Mouse (Mus musculus): ENCODE data around the gene Syt1. TPM values are rescaled to one million over a fixed set of nuclear protein-coding genes. Genes with fewer than 3 reads are reported as not detected.
A peak's percentile ranks its signal among the peaks of the same experiment; 100 is the strongest.

Syt1 gene
- polyA plus RNA-seq, 1 experiment from 2014 or later, result 53.4 TPM

DNA sequence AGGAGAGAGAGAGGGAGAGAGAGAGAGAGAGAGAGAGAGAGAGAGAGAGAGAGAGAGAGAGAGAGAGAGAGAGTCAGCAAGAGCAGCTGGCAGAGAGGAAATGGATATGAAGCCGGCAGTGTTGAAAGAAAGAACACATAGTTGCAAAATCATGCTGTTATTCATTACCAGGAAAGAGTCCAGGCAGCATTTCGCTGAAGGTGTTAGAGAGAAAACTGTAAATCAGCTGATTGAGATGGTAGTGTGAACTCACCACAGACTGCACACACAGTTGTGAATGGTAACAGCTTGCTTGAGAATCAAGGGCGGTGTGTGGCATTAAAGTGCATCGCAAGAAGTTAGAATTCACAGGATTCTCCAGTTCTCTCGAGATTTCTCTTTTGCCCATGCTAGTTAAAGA lies 300.3 kb downstream of the Syt1 start:
- DNase-seq (ENCODE audit: low spot score) (peak; percentile 74), ATAC-seq (peak; percentile 78)
- Histone ChIP-seq H3K36me3 (ENCODE audit: control insufficient read depth, insufficient read depth, low read length) (no peaks in the 10 kb centered on the region), H3K9me3 (replicated peaks; ENCODE audit: control insufficient read depth, low read length) (no peaks in the 10 kb centered on the region), H3K4me1 (ENCODE audit: control insufficient read depth, insufficient read depth, low read length) (no peaks in the 10 kb centered on the region), H3K27ac (ENCODE audit: low read depth, low read length) (no peak overlapping the region), H3K9ac (ENCODE audit: low read length) (no peak overlapping the region), H3K4me3 (ENCODE audit: low read depth, low read length) (no peak overlapping the region), H3K27me3 (replicated peaks; ENCODE audit: control insufficient read depth, insufficient read depth, low read length) (no peaks in the 10 kb centered on the region), H3K4me2 (ENCODE audit: low read length) (no peak overlapping the region)
- 70% methylated on average over 5 of the region's 5 CpGs for WGBS

DNA sequence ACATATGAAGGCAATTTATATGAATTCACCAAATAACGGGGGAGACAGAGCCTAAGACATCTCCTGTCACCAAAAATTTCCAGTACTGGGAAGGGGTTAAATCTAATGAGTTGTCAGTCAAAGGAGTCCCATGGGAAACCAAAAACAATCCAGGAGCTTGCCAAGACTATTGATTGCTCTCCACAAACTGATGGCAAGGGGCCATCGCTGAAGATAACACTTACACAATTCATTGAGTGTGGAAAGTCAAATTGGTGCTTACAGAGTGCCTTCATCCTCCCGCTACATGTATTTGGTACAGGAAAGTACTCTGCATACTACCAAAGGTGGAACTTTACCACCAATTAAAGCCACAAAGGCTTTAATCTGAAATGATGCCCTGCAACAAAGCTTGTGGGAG lies 305.1 kb downstream of the Syt1 start:
- H3K4me3 ChIP-seq (ENCODE audit: low read depth, low read length), result no peak overlapping the region
- no peaks in the 10 kb centered on the region for H3K9me3 ChIP-seq (replicated peaks; ENCODE audit: control insufficient read depth, low read length)
- no peak overlapping the region for H3K4me2 ChIP-seq (ENCODE audit: low read length)
- H3K36me3 ChIP-seq (ENCODE audit: control insufficient read depth, insufficient read depth, low read length), result no peaks in the 10 kb centered on the region
- DNase-seq (ENCODE audit: low spot score) (no peak), ATAC-seq (no peak)
- H3K27me3 ChIP-seq (replicated peaks; ENCODE audit: control insufficient read depth, insufficient read depth, low read length), result no peaks in the 10 kb centered on the region
- WGBS, result 84% methylated on average over 3 of the region's 3 CpGs
- peaks cover 10% of the 10 kb centered on the region; the same call in 1 of the 2 replicates for H3K4me1 ChIP-seq (ENCODE audit: control insufficient read depth, insufficient read depth, low read length)
- H3K27ac ChIP-seq (ENCODE audit: low read depth, low read length), result no peak overlapping the region
- H3K9ac ChIP-seq (ENCODE audit: low read length), result no peak overlapping the region

DNA sequence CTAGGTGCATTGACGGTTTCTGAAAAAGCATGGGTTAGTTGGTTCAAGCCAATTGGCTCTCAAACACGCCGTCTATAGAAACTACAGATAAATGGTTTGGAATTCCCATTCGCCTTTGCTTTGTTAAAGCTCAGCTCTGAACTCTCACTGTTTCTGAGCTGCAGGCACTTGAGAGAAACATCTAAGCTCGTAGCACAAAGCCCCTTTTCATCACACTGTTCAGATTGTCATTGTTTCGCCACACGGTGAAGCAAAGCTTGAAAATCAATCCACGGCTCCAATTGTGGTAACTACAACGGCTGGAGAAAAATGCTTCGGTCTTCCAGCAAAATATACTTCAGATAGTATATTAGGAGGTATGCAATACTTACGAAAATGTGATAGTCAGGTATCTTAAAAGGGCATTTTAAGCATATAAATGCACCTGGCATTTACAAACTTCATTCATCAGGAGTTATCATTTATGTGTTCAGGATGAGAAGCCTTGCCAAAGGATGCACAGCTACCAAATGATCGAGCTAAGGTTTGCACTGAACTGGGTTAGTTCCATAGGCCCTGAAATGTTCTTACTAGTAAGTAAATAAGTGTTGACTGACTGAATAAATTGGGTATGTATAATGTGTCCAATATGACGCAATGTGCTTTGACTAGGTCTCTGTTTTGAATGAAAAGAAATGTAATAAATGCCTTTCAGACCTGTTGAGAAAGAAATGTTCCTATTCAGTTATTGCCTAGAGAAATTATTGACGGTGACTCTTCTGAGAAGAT lies 309.2 kb downstream of the Syt1 start:
- WGBS, result 7% methylated on average over 14 of the region's 14 CpGs
- peak overlapping the region; percentile 21 for H3K4me2 ChIP-seq (ENCODE audit: low read length)
- DNase-seq (ENCODE audit: low spot score) (peak; percentile 89), ATAC-seq (peak; percentile 88)
- H3K27ac ChIP-seq (ENCODE audit: low read depth, low read length), result peak overlapping the region; percentile 58; the same call in 1 of the 2 replicates
- peak overlapping the region; percentile 21; the same call in 1 of the 2 replicates for H3K9ac ChIP-seq (ENCODE audit: low read length)
- no peaks in the 10 kb centered on the region for H3K27me3 ChIP-seq (replicated peaks; ENCODE audit: control insufficient read depth, insufficient read depth, low read length)
- H3K4me1 ChIP-seq (ENCODE audit: control insufficient read depth, insufficient read depth, low read length), result peaks cover 10% of the 10 kb centered on the region; the same call in 1 of the 2 replicates
- no peaks in the 10 kb centered on the region for H3K36me3 ChIP-seq (ENCODE audit: control insufficient read depth, insufficient read depth, low read length)
- no peaks in the 10 kb centered on the region for H3K9me3 ChIP-seq (replicated peaks; ENCODE audit: control insufficient read depth, low read length)
- H3K4me3 ChIP-seq (ENCODE audit: low read depth, low read length), result no peak overlapping the region

DNA sequence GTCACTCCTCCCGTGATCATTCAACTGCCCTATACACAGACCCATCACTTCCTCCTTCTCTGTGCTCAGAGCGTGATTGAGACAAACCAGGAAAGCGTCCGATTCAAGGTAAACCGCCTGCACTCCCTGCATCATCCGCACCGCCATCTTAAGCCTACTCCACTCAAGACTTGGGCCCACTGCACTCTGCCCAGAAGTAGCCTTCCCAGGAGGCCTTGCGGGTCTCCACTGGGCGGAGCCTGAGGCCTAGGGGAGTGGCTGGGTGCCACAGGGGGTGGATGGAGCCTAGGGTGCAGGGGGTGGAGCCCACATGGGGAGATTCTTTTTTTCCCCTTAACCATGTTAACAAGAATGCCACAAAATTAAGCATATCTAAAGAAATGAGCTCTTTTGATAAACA lies 310.8 kb downstream of the Syt1 start, which contains the start of gene Gm5136:
Gene Gm5136 (minus strand): TSS at position 215 of the 400 bp plus-strand sequence.
- H3K4me3 ChIP-seq (ENCODE audit: low read depth, low read length), result no peak within 1 kb of the TSS
- DNase-seq (ENCODE audit: low spot score), result no peak
- no peaks in the 10 kb centered on the region for H3K27me3 ChIP-seq (replicated peaks; ENCODE audit: control insufficient read depth, insufficient read depth, low read length)
- H3K27ac ChIP-seq (ENCODE audit: low read depth, low read length), result peak within 1 kb of the TSS; percentile 58; the same call in 1 of the 2 replicates
- 97% methylated on average over 9 of the region's 9 CpGs for WGBS
- no peak within 1 kb of the TSS for H3K9ac ChIP-seq (ENCODE audit: low read length)
- H3K36me3 ChIP-seq (ENCODE audit: control insufficient read depth, insufficient read depth, low read length), result no peaks in the 10 kb centered on the region
- no peak within 1 kb of the TSS for H3K4me2 ChIP-seq (ENCODE audit: low read length)
- H3K4me1 ChIP-seq (ENCODE audit: control insufficient read depth, insufficient read depth, low read length), result peaks cover 10% of the 10 kb centered on the region; the same call in 1 of the 2 replicates
- ATAC-seq, result no peak
- H3K9me3 ChIP-seq (replicated peaks; ENCODE audit: control insufficient read depth, low read length), result no peaks in the 10 kb centered on the region

DNA sequence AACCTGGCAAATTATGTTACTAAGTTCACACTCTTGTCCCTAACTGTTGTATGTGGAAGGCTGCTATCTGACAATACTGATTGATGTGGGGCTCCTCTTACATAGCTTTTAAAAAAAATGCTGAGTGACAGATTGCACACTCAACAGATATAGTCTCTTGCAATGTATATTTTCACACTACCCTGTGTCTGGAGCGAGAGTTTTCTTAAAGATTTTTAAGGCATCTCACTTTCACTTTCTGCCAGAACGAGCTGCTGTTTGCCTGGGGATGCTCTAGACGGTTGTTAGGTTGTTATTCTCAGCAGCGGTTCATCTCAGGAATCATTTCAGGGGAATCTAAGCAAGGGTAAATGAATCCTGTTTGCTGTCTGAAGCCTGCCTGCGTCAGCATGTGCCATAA lies 313.7 kb downstream of the Syt1 start:
- H3K27me3 ChIP-seq (replicated peaks; ENCODE audit: control insufficient read depth, insufficient read depth, low read length), result no peaks in the 10 kb centered on the region
- DNase-seq (ENCODE audit: low spot score) (no peak), ATAC-seq (no peak)
- H3K4me1 ChIP-seq (ENCODE audit: control insufficient read depth, insufficient read depth, low read length), result peaks cover 8% of the 10 kb centered on the region; the same call in 1 of the 2 replicates
- no peak overlapping the region for H3K4me2 ChIP-seq (ENCODE audit: low read length)
- H3K9ac ChIP-seq (ENCODE audit: low read length), result no peak overlapping the region
- no peaks in the 10 kb centered on the region for H3K9me3 ChIP-seq (replicated peaks; ENCODE audit: control insufficient read depth, low read length)
- WGBS, result 62% methylated on average over 5 of the region's 5 CpGs
- no peaks in the 10 kb centered on the region for H3K36me3 ChIP-seq (ENCODE audit: control insufficient read depth, insufficient read depth, low read length)
- no peak overlapping the region for H3K27ac ChIP-seq (ENCODE audit: low read depth, low read length)
- no peak overlapping the region for H3K4me3 ChIP-seq (ENCODE audit: low read depth, low read length)

DNA sequence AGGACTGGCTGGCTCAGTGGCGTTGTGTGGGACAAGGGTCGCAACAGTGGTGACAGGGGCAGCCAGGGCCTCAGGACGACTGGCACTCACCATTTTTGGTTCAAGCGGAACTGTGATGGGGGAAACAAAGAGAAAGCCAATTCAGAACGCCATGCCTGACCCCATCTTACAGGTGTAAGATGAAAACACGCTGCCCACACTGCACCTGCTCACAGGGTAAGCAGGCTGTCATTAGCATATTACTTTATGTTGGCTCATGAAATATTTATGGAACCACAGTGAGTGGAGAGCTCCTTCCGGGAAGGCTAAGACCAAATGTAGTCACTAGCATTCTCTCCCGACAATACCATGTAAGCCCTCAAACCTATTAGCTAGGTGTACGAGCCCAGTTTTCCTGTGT lies 319.8 kb downstream of the Syt1 start:
- Histone ChIP-seq H3K9ac (ENCODE audit: low read length) (no peak overlapping the region), H3K27ac (ENCODE audit: low read depth, low read length) (no peak overlapping the region), H3K4me1 (ENCODE audit: control insufficient read depth, insufficient read depth, low read length) (no peaks in the 10 kb centered on the region), H3K4me2 (ENCODE audit: low read length) (no peak overlapping the region), H3K27me3 (replicated peaks; ENCODE audit: control insufficient read depth, insufficient read depth, low read length) (no peaks in the 10 kb centered on the region), H3K9me3 (replicated peaks; ENCODE audit: control insufficient read depth, low read length) (no peaks in the 10 kb centered on the region), H3K4me3 (ENCODE audit: low read depth, low read length) (no peak overlapping the region), H3K36me3 (ENCODE audit: control insufficient read depth, insufficient read depth, low read length) (no peaks in the 10 kb centered on the region)
- no peak for DNase-seq (ENCODE audit: low spot score)
- peak; percentile 57; the same call in 1 of the 2 replicates for ATAC-seq
- 67% methylated on average over 9 of the region's 9 CpGs for WGBS

DNA sequence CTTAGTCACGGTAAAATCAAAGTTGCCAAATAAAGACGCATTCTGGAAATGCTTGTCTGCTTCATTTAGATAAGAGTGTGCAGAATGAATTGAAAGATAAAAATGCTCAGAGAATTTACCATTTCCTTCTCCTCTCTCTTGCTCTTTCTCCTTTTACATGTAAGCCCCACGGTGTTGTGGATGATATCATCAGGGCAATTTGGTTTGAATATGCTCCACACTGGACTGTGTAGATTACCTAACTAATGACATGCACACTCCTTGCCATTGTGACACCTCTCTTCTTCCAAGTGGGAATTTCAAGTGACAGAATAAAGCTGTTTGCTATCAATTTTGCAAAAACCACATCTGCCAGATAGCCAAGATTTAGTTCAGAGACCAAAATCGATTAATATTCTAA lies 324.1 kb downstream of the Syt1 start:
- Histone ChIP-seq H3K27me3 (replicated peaks; ENCODE audit: control insufficient read depth, insufficient read depth, low read length) (no peaks in the 10 kb centered on the region), H3K4me1 (ENCODE audit: control insufficient read depth, insufficient read depth, low read length) (no peaks in the 10 kb centered on the region), H3K4me3 (ENCODE audit: low read depth, low read length) (no peak overlapping the region), H3K9ac (ENCODE audit: low read length) (no peak overlapping the region), H3K36me3 (ENCODE audit: control insufficient read depth, insufficient read depth, low read length) (no peaks in the 10 kb centered on the region), H3K27ac (ENCODE audit: low read depth, low read length) (no peak overlapping the region), H3K4me2 (ENCODE audit: low read length) (no peak overlapping the region), H3K9me3 (replicated peaks; ENCODE audit: control insufficient read depth, low read length) (no peaks in the 10 kb centered on the region)
- no peak for ATAC-seq
- no peak for DNase-seq (ENCODE audit: low spot score)
- 89% methylated on average over 4 of the region's 4 CpGs for WGBS

DNA sequence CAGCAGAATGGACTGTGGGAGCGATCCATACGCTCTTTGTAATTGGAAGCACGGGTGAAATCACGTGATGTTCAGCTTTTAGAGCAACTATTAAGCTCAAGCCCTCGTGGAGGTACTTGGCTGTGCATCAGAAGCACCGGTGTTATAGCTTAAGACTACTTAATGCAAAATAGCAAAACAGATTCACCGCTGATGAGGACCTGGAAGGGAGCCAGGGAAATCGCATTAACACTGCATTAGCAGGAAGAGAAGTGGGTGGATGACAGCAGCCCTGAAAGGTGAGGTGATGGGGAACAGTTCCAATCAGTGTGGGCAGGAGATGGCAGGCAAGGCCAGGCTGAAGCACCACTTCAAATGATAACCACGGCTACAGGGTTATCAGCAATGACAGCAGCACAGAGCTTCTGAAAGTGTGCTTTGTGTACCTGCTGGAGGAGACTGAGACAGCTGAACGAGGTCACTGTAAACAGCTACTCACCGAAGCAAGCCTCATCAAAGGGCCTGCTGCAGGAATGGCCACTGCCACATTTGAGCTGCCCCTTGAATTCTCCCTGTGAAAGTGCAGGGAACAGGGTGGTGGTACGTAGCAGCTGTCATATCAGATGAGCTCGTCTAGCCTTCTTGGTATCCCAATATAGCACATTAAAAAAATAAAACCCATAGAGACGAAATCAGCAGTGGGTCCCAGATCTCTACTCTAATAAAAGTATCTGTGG lies 330.9 kb downstream of the Syt1 start:
- peak; percentile 78 for DNase-seq (ENCODE audit: low spot score)
- no peaks in the 10 kb centered on the region for H3K27me3 ChIP-seq (replicated peaks; ENCODE audit: control insufficient read depth, insufficient read depth, low read length)
- no peak overlapping the region for H3K9ac ChIP-seq (ENCODE audit: low read length)
- peaks cover 13% of the 10 kb centered on the region; the same call in 1 of the 2 replicates for H3K4me1 ChIP-seq (ENCODE audit: control insufficient read depth, insufficient read depth, low read length)
- WGBS, result 41% methylated on average over 14 of the region's 14 CpGs
- H3K4me3 ChIP-seq (ENCODE audit: low read depth, low read length), result no peak overlapping the region
- no peak overlapping the region for H3K4me2 ChIP-seq (ENCODE audit: low read length)
- no peaks in the 10 kb centered on the region for H3K36me3 ChIP-seq (ENCODE audit: control insufficient read depth, insufficient read depth, low read length)
- H3K9me3 ChIP-seq (replicated peaks; ENCODE audit: control insufficient read depth, low read length), result no peaks in the 10 kb centered on the region
- H3K27ac ChIP-seq (ENCODE audit: low read depth, low read length), result peak overlapping the region; percentile 49; the same call in 1 of the 2 replicates
- peak; percentile 63 for ATAC-seq

DNA sequence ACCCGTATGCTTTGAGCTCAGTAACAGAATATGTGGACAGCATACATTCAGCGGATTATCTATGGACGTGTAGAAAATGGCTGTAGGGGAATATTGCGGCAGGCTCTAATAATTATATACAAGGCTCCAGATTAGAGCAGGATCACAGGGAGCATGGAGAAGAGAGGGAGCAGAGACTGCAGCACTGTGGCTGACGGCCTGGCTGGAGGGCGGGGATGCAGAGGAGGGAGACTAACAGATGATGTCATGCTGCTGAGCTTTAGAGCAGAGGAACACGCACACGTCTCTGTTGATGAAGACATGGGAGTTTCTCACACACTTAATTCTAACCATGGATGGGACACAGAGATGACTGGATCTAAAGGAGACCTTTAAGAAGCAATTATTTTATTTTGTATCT lies 333.7 kb downstream of the Syt1 start:
- Histone ChIP-seq H3K4me2 (ENCODE audit: low read length) (no peak overlapping the region), H3K4me3 (ENCODE audit: low read depth, low read length) (no peak overlapping the region), H3K9ac (ENCODE audit: low read length) (no peak overlapping the region), H3K27ac (ENCODE audit: low read depth, low read length) (no peak overlapping the region), H3K4me1 (ENCODE audit: control insufficient read depth, insufficient read depth, low read length) (peaks cover 13% of the 10 kb centered on the region; the same call in 1 of the 2 replicates), H3K9me3 (replicated peaks; ENCODE audit: control insufficient read depth, low read length) (no peaks in the 10 kb centered on the region), H3K36me3 (ENCODE audit: control insufficient read depth, insufficient read depth, low read length) (no peaks in the 10 kb centered on the region), H3K27me3 (replicated peaks; ENCODE audit: control insufficient read depth, insufficient read depth, low read length) (no peaks in the 10 kb centered on the region)
- ATAC-seq, result no peak
- no peak for DNase-seq (ENCODE audit: low spot score)
- WGBS, result 75% methylated on average over 8 of the region's 8 CpGs
